17 mouse cellular contexts compared by ENCODE assay signal in genomic region chr4:114994218-114994617, GRCm38 (mm10).
"Had no signal": no experiment of that assay in that cellular context is flagged by ENCODE, and none has a peak within 500 bp of the region (broad histone marks: within the 10 kb centered on the region; RNA-seq: fewer than 3 reads in every experiment).

No protein-coding gene starts in this region.

- H3K27ac ChIP-seq: kidney, embryonic 15.5 days; liver, embryonic 14.5 days; lung, embryonic 15.5 days; midbrain, embryonic 10.5 days; midbrain, embryonic 13.5 days had no signal

- H3K4me1 ChIP-seq: kidney, embryonic 15.5 days had no signal

- H3K36me3 ChIP-seq: kidney, embryonic 15.5 days; lung, embryonic 15.5 days; midbrain, embryonic 10.5 days; midbrain, embryonic 13.5 days had no signal

- H3K4me3 ChIP-seq: kidney, embryonic 15.5 days; lung, embryonic 15.5 days; megakaryocyte, embryonic 14.5 days; midbrain, embryonic 10.5 days; midbrain, embryonic 13.5 days had no signal

- ATAC-seq: intestine, postnatal 0 days; midbrain, embryonic 13.5 days; midbrain, embryonic 16.5 days had no signal

- DNase-seq: kidney, adult 8-10 months; kidney, postnatal 10 days; kidney, postnatal 36 days; lung, adult 18-20 months; lung, postnatal 10 days; lung, postnatal 36 days; thymus, adult 18-20 months; thymus, postnatal 14 days; thymus, postnatal 4 days had no signal

- H3K27me3 ChIP-seq: lung, embryonic 15.5 days; megakaryocyte, embryonic 14.5 days had no signal
